Mouse (Mus musculus) left cerebral cortex, postnatal 25 days (tissue): ENCODE data around the gene Rabif. TPM values are rescaled to one million over a fixed set of nuclear protein-coding genes. Genes with fewer than 3 reads are reported as not detected.
"Not testable (repeated sequence)": the region's sequence is repeated elsewhere in the genome, so short reads cannot be mapped to it uniquely, and the experiment has no call there.

Experiments
- DNase-seq, 2 experiments: peaks; one replicate each; pipeline ENCODE4 v3.0.0; 2022; ENCODE audit warnings: low spot score in 2 of 2, mixed read lengths in 1 of 2
- intact Hi-C: fragments of 180-260 bp; cut with DNase I; formaldehyde crosslinking; loops from one replicate; pipeline ENCODE4 v1.15.1; 2025
- total RNA-seq, 2 experiments: library from RNA; stranded (reverse); gene quantifications; 2 replicates each; pipeline ENCODE4 v1.2.3; 2021

The Rabif gene
- total RNA-seq, result 10 to 100 TPM; 30.6 to 31.8 TPM

GRCm38 (mm10) chr1:134494428-134495215, at the start of gene Rabif:
Gene Rabif, plus strand, starts transcription at chr1:134494648.
- DNase-seq, result peak; percentile 99 to 100
- intact Hi-C loops, result no loop called here

- intact Hi-C loops, result no loop called here
- no peak for DNase-seq
Measured at GRCm38 (mm10) chr1:134445418-134445817, 49.0 kb upstream of the Rabif start.

- intact Hi-C loops, result not testable (repeated sequence)
Measured at GRCm38 (mm10) chr1:134448537-134448936, 45.9 kb upstream of the Rabif start.

GRCm38 (mm10) chr1:134450201-134450600, 44.2 kb upstream of the Rabif start:
- intact Hi-C loops, result no loop called here
- no peak for DNase-seq

More at GRCm38 (mm10) chr1:134448537-134448936, 45.9 kb upstream of the Rabif start:
- not testable (repeated sequence) for DNase-seq

GRCm38 (mm10) chr1:134450986-134451385, 43.5 kb upstream of the Rabif start:
- peak; percentile 36 to 53 for DNase-seq
- intact Hi-C loops, result no loop called here

GRCm38 (mm10) chr1:134454904-134455824, 39.3 kb upstream of the Rabif start, which contains the start of gene Klhl12:
Gene Klhl12, plus strand, starts transcription at chr1:134455531.
- DNase-seq, result peak; percentile 96 to 97
- intact Hi-C loops, result loop anchor here (1.0 kb wide), 1 partner anchor 93 kb away; no protein-coding TSS in a partner anchor

- intact Hi-C loops, result no loop called here
Measured at GRCm38 (mm10) chr1:134456060-134456459, 38.4 kb upstream of the Rabif start.

GRCm38 (mm10) chr1:134458139-134458727, 36.2 kb upstream of the Rabif start:
- DNase-seq, result no peak
- intact Hi-C loops, result no loop called here

More at GRCm38 (mm10) chr1:134456060-134456459, 38.4 kb upstream of the Rabif start:
- no peak for DNase-seq

GRCm38 (mm10) chr1:134460294-134461284, 33.9 kb upstream of the Rabif start:
- no peak for DNase-seq
- intact Hi-C loops, result no loop called here

- intact Hi-C loops, result no loop called here
- no peak for DNase-seq
Measured at GRCm38 (mm10) chr1:134484623-134485022, 9.8 kb upstream of the Rabif start.

GRCm38 (mm10) chr1:134490903-134491801, 3.3 kb upstream of the Rabif start:
- no peak for DNase-seq
- intact Hi-C loops, result no loop called here

- intact Hi-C loops, result no loop called here
- no peak for DNase-seq
Measured at GRCm38 (mm10) chr1:134492276-134492675, 2.2 kb upstream of the Rabif start.

GRCm38 (mm10) chr1:134493496-134493895, 952 bp upstream of the Rabif start:
- intact Hi-C loops, result no loop called here

GRCm38 (mm10) chr1:134493956-134494355, 492 bp upstream of the Rabif start:
- intact Hi-C loops, result no loop called here

More at GRCm38 (mm10) chr1:134493496-134493895, 952 bp upstream of the Rabif start:
- no peak for DNase-seq

GRCm38 (mm10) chr1:134495216-134495539, 730 bp downstream of the Rabif start:
- intact Hi-C loops, result no loop called here
- no peak for DNase-seq

More at GRCm38 (mm10) chr1:134493956-134494355, 492 bp upstream of the Rabif start:
- no peak for DNase-seq

- intact Hi-C loops, result no loop called here
- DNase-seq, result no peak
Measured at GRCm38 (mm10) chr1:134495991-134496390, 1.5 kb downstream of the Rabif start.

GRCm38 (mm10) chr1:134500916-134501315, 6.5 kb downstream of the Rabif start:
- no peak for DNase-seq
- intact Hi-C loops, result no loop called here

GRCm38 (mm10) chr1:134506201-134506600, 11.8 kb downstream of the Rabif start:
- DNase-seq, result no peak
- intact Hi-C loops, result no loop called here
